Mouse (Mus musculus): Measurements from ENCODE around the gene Zcchc14. TPM values are rescaled to one million over a fixed set of nuclear protein-coding genes. Genes with fewer than 3 reads are reported as not detected.

The Zcchc14 gene
- polyA plus RNA-seq, 1 experiment from 2014 or later = 39.2 TPM

- Histone ChIP-seq H3K9ac (replicated peaks) (no peak overlapping the region), H3K4me2 (replicated peaks) (no peak overlapping the region), H3K27me3 (no peaks in the 10 kb centered on the region), H3K27ac (replicated peaks) (no peak overlapping the region), H3K4me1 (no peaks in the 10 kb centered on the region), H3K4me3 (no peak overlapping the region), H3K9me3 (no peaks in the 10 kb centered on the region), H3K36me3 (peaks cover 40% of the 10 kb centered on the region)
- ATAC-seq (replicated peaks) = no peak
- WGBS = 92% methylated on average over 11 of the region's 11 CpGs
Observed at GRCm38 (mm10) chr8:121557746-121558145, 95.0 kb downstream of the Zcchc14 start.

- Histone ChIP-seq H3K9me3 (no peaks in the 10 kb centered on the region), H3K4me3 (no peak overlapping the region), H3K9ac (replicated peaks) (no peak overlapping the region), H3K27me3 (no peaks in the 10 kb centered on the region), H3K4me1 (no peaks in the 10 kb centered on the region), H3K36me3 (peaks cover 59% of the 10 kb centered on the region), H3K4me2 (replicated peaks) (no peak overlapping the region), H3K27ac (replicated peaks) (no peak overlapping the region)
- 94% methylated on average over 32 of the region's 32 CpGs for WGBS
- no peak for ATAC-seq (replicated peaks)
Observed at GRCm38 (mm10) chr8:121553831-121554475, 98.7 kb downstream of the Zcchc14 start.

GRCm38 (mm10) chr8:121552506-121552905, 100.2 kb downstream of the Zcchc14 start:
- no peak overlapping the region for H3K4me2 ChIP-seq (replicated peaks)
- H3K9ac ChIP-seq (replicated peaks) = no peak overlapping the region
- peaks cover 52% of the 10 kb centered on the region for H3K36me3 ChIP-seq
- H3K27ac ChIP-seq (replicated peaks) = no peak overlapping the region
- no peak for ATAC-seq (replicated peaks)
- 91% methylated on average over 8 of the region's 9 CpGs for WGBS
- H3K27me3 ChIP-seq = no peaks in the 10 kb centered on the region
- no peaks in the 10 kb centered on the region for H3K9me3 ChIP-seq
- no peak overlapping the region for H3K4me3 ChIP-seq
- H3K4me1 ChIP-seq = no peaks in the 10 kb centered on the region

GRCm38 (mm10) chr8:121551065-121551985, 101.4 kb downstream of the Zcchc14 start:
- Histone ChIP-seq H3K9me3 (no peaks in the 10 kb centered on the region), H3K4me3 (no peak overlapping the region), H3K27me3 (no peaks in the 10 kb centered on the region), H3K36me3 (peaks cover 52% of the 10 kb centered on the region), H3K4me1 (no peaks in the 10 kb centered on the region), H3K27ac (replicated peaks) (no peak overlapping the region), H3K9ac (replicated peaks) (no peak overlapping the region), H3K4me2 (replicated peaks) (no peak overlapping the region)
- ATAC-seq (replicated peaks) = no peak
- 72% methylated on average over 24 of the region's 24 CpGs for WGBS

DNA sequence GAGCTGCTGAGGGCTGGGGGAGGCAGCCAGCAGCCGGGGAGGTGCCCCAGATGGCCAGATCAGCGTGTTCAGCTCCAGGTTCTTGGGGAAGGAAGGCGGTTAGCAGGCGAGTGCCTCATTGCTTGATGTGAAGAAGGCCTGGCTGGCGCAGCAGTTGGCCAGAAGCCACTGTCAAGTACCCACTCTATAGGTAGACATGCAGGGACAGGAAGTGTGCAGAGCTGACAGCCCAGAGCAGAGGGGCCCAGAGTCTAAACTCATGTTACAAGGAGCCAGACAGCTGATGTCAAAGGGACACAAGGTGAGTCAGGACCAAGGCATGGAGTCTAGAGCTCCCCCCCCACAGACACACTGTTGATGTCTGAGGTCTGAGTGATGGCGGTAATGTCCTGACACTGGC, 102.6 kb downstream of the Zcchc14 start:
- H3K9ac ChIP-seq (replicated peaks) = no peak overlapping the region
- 0 out of 2 replicates have a peak, but pooled peaks cover 3% of the 10 kb centered on the region for H3K27me3 ChIP-seq
- no peak overlapping the region for H3K4me2 ChIP-seq (replicated peaks)
- ATAC-seq (replicated peaks) = no peak
- H3K9me3 ChIP-seq = no peaks in the 10 kb centered on the region
- H3K4me3 ChIP-seq = no peak overlapping the region
- H3K27ac ChIP-seq (replicated peaks) = no peak overlapping the region
- no peaks in the 10 kb centered on the region for H3K4me1 ChIP-seq
- peaks cover 48% of the 10 kb centered on the region for H3K36me3 ChIP-seq
- WGBS = 87% methylated on average over 6 of the region's 6 CpGs

Other genes with a start within 250 kb of the Zcchc14 start
- gene 1700018B08Rik, start 108.6 kb downstream of the Zcchc14 start, polyA plus RNA-seq (2015; fragmentation: Nextera tagmentation; extraction: Ambion mirVana) = not detected in 2 replicates
- gene Fbxo31, start 74.1 kb downstream of the Zcchc14 start, polyA plus RNA-seq (2015; fragmentation: Nextera tagmentation; extraction: Ambion mirVana) = 31.0 and 32.4 TPM in 2 replicates
- gene Map1lc3b, start 62.5 kb downstream of the Zcchc14 start, polyA plus RNA-seq (2015; fragmentation: Nextera tagmentation; extraction: Ambion mirVana) = 394 and 395 TPM in 2 replicates
- gene Jph3, start 76.7 kb upstream of the Zcchc14 start, polyA plus RNA-seq (2015; fragmentation: Nextera tagmentation; extraction: Ambion mirVana) = 79.9 and 82.5 TPM in 2 replicates
- gene Klhdc4, start 176.7 kb upstream of the Zcchc14 start, polyA plus RNA-seq (2015; fragmentation: Nextera tagmentation; extraction: Ambion mirVana) = 45.6 and 46.2 TPM in 2 replicates

Data from forebrain, embryonic 15.5 days (tissue).